Mouse (Mus musculus): ENCODE data around the gene Il12rb1. TPM values are rescaled to one million over a fixed set of nuclear protein-coding genes. Genes with fewer than 3 reads are reported as not detected.
A peak's percentile ranks its signal among the peaks of the same experiment; 100 is the strongest.
"Not testable (repeated sequence)": the region's sequence is repeated elsewhere in the genome, so short reads cannot be mapped to it uniquely, and the experiment has no call there.

The Il12rb1 gene
- polyA plus RNA-seq, 1 experiment from 2014 or later = not detected

GRCm38 (mm10) chr8:70822594-70822993 lies 14.3 kb downstream of the Il12rb1 start:
- 90% methylated on average over 3 of the region's 3 CpGs for WGBS
- not testable (repeated sequence) for H3K27ac ChIP-seq; H3K36me3 ChIP-seq; H3K4me3 ChIP-seq; H3K4me1 ChIP-seq; ATAC-seq (ENCODE audit: low FRiP score); H3K4me2 ChIP-seq (replicated peaks); H3K9ac ChIP-seq
- H3K9me3 ChIP-seq (replicated peaks) = peaks cover 12% of the 10 kb centered on the region; the same call in 1 of the 2 replicates
- H3K27me3 ChIP-seq = peaks cover 28% of the 10 kb centered on the region

- no peak overlapping the region for H3K4me3 ChIP-seq
- WGBS = 87% methylated on average over 7 of the region's 7 CpGs
These were observed 15.6 kb downstream of the Il12rb1 start for GRCm38 (mm10) chr8:70823802-70824201.

GRCm38 (mm10) chr8:70825816-70826215 lies 17.6 kb downstream of the Il12rb1 start:
- WGBS = 84% methylated on average over 8 of the region's 8 CpGs
- no peak for ATAC-seq (ENCODE audit: low FRiP score)
- H3K36me3 ChIP-seq = no peaks in the 10 kb centered on the region
- H3K4me2 ChIP-seq (replicated peaks) = no peak overlapping the region
- no peaks in the 10 kb centered on the region for H3K4me1 ChIP-seq
- H3K9me3 ChIP-seq (replicated peaks) = 0 out of 2 replicates have a peak, but pooled peaks cover 3% of the 10 kb centered on the region
- no peak overlapping the region for H3K27ac ChIP-seq
- H3K27me3 ChIP-seq = peaks cover 8% of the 10 kb centered on the region
- no peak overlapping the region for H3K9ac ChIP-seq
- H3K4me3 ChIP-seq = no peak overlapping the region

More at GRCm38 (mm10) chr8:70823802-70824201, 15.6 kb downstream of the Il12rb1 start:
- ATAC-seq (ENCODE audit: low FRiP score) = no peak
- Histone ChIP-seq H3K27me3 (peaks cover 27% of the 10 kb centered on the region), H3K9ac (0 out of 2 replicates have a peak overlapping the region, but pooled peaks have one; percentile 27), H3K9me3 (replicated peaks) (peaks cover 6% of the 10 kb centered on the region; the same call in 1 of the 2 replicates), H3K27ac (no peak overlapping the region), H3K4me1 (peaks cover 3% of the 10 kb centered on the region; the same call in 1 of the 2 replicates), H3K4me2 (replicated peaks) (no peak overlapping the region), H3K36me3 (no peaks in the 10 kb centered on the region)

- Histone ChIP-seq H3K9ac (no peak overlapping the region), H3K27me3 (peaks cover 5% of the 10 kb centered on the region; the same call in 1 of the 2 replicates), H3K4me1 (no peaks in the 10 kb centered on the region), H3K9me3 (replicated peaks) (0 out of 2 replicates have a peak, but pooled peaks cover 3% of the 10 kb centered on the region), H3K27ac (no peak overlapping the region), H3K4me3 (no peak overlapping the region), H3K4me2 (replicated peaks) (no peak overlapping the region), H3K36me3 (no peaks in the 10 kb centered on the region)
- ATAC-seq (ENCODE audit: low FRiP score) = no peak
- 91% methylated on average over 2 of the region's 2 CpGs for WGBS
These were observed 18.8 kb downstream of the Il12rb1 start for GRCm38 (mm10) chr8:70827010-70827409.

GRCm38 (mm10) chr8:70827796-70828195 lies 19.5 kb downstream of the Il12rb1 start:
- Histone ChIP-seq H3K36me3 (no peaks in the 10 kb centered on the region), H3K4me1 (no peaks in the 10 kb centered on the region), H3K4me2 (replicated peaks) (no peak overlapping the region), H3K9me3 (replicated peaks) (0 out of 2 replicates have a peak, but pooled peaks cover 3% of the 10 kb centered on the region), H3K9ac (no peak overlapping the region), H3K27ac (no peak overlapping the region), H3K27me3 (peaks cover 5% of the 10 kb centered on the region; the same call in 1 of the 2 replicates), H3K4me3 (no peak overlapping the region)
- 86% methylated on average over 1 of the region's 1 CpGs for WGBS
- no peak for ATAC-seq (ENCODE audit: low FRiP score)

- Histone ChIP-seq H3K36me3 (peaks cover 7% of the 10 kb centered on the region; the same call in 1 of the 2 replicates), H3K4me3 (no peak overlapping the region), H3K9ac (no peak overlapping the region), H3K4me2 (replicated peaks) (no peak overlapping the region), H3K9me3 (replicated peaks) (0 out of 2 replicates have a peak, but pooled peaks cover 3% of the 10 kb centered on the region), H3K27me3 (no peaks in the 10 kb centered on the region), H3K27ac (no peak overlapping the region), H3K4me1 (peaks cover 4% of the 10 kb centered on the region; the same call in 1 of the 2 replicates)
- ATAC-seq (ENCODE audit: low FRiP score) = no peak
- WGBS = 90% methylated on average over 8 of the region's 8 CpGs
These were observed 23.3 kb downstream of the Il12rb1 start for GRCm38 (mm10) chr8:70831517-70831916.

- Histone ChIP-seq H3K36me3 (peaks cover 7% of the 10 kb centered on the region; the same call in 1 of the 2 replicates), H3K4me2 (replicated peaks) (no peak overlapping the region), H3K27me3 (no peaks in the 10 kb centered on the region), H3K27ac (no peak overlapping the region), H3K9ac (no peak overlapping the region), H3K9me3 (replicated peaks) (no peaks in the 10 kb centered on the region), H3K4me1 (peaks cover 4% of the 10 kb centered on the region; the same call in 1 of the 2 replicates), H3K4me3 (no peak overlapping the region)
- whole genome bisulfite sequencing = 62% methylated on average over 11 of the region's 11 CpGs
- ATAC-seq (ENCODE audit: low FRiP score) = no peak
These were observed 24.1 kb downstream of the Il12rb1 start for GRCm38 (mm10) chr8:70832371-70832770.

GRCm38 (mm10) chr8:70833018-70833482 lies 24.8 kb downstream of the Il12rb1 start:
- Histone ChIP-seq H3K4me3 (no peak overlapping the region), H3K4me1 (peaks cover 4% of the 10 kb centered on the region; the same call in 1 of the 2 replicates), H3K27ac (peak overlapping the region; percentile 25; the same call in 1 of the 2 replicates), H3K9ac (peak overlapping the region; percentile 3; the same call in 1 of the 2 replicates), H3K9me3 (replicated peaks) (no peaks in the 10 kb centered on the region), H3K4me2 (replicated peaks) (no peak overlapping the region), H3K27me3 (no peaks in the 10 kb centered on the region), H3K36me3 (peaks cover 7% of the 10 kb centered on the region; the same call in 1 of the 2 replicates)
- WGBS = 65% methylated on average over 9 of the region's 9 CpGs
- ATAC-seq (ENCODE audit: low FRiP score) = no peak

GRCm38 (mm10) chr8:70833520-70833919 lies 25.3 kb downstream of the Il12rb1 start:
- Histone ChIP-seq H3K36me3 (peaks cover 7% of the 10 kb centered on the region; the same call in 1 of the 2 replicates), H3K9ac (peak overlapping the region; percentile 3; the same call in 1 of the 2 replicates), H3K9me3 (replicated peaks) (no peaks in the 10 kb centered on the region), H3K27ac (no peak overlapping the region), H3K4me2 (replicated peaks) (no peak overlapping the region), H3K27me3 (no peaks in the 10 kb centered on the region), H3K4me3 (no peak overlapping the region), H3K4me1 (peaks cover 7% of the 10 kb centered on the region)
- 56% methylated on average over 15 of the region's 15 CpGs for WGBS
- ATAC-seq (ENCODE audit: low FRiP score) = no peak

GRCm38 (mm10) chr8:70834071-70834470 lies 25.8 kb downstream of the Il12rb1 start:
- H3K9ac ChIP-seq = no peak overlapping the region
- no peak overlapping the region for H3K27ac ChIP-seq
- H3K36me3 ChIP-seq = peaks cover 7% of the 10 kb centered on the region; the same call in 1 of the 2 replicates
- ATAC-seq (ENCODE audit: low FRiP score) = no peak
- peaks cover 9% of the 10 kb centered on the region for H3K4me1 ChIP-seq
- no peaks in the 10 kb centered on the region for H3K27me3 ChIP-seq
- no peak overlapping the region for H3K4me3 ChIP-seq
- no peak overlapping the region for H3K4me2 ChIP-seq (replicated peaks)
- no peaks in the 10 kb centered on the region for H3K9me3 ChIP-seq (replicated peaks)
- WGBS = 96% methylated on average over 3 of the region's 3 CpGs

- Histone ChIP-seq H3K27me3 (no peaks in the 10 kb centered on the region), H3K36me3 (peaks cover 7% of the 10 kb centered on the region; the same call in 1 of the 2 replicates), H3K9ac (no peak overlapping the region), H3K9me3 (replicated peaks) (no peaks in the 10 kb centered on the region), H3K4me3 (no peak overlapping the region), H3K4me1 (peaks cover 15% of the 10 kb centered on the region), H3K4me2 (replicated peaks) (no peak overlapping the region), H3K27ac (no peak overlapping the region)
- no peak for ATAC-seq (ENCODE audit: low FRiP score)
- WGBS = 86% methylated on average over 12 of the region's 12 CpGs
These were observed 28.4 kb downstream of the Il12rb1 start for GRCm38 (mm10) chr8:70836666-70837065.

GRCm38 (mm10) chr8:70838654-70839407 lies 30.6 kb downstream of the Il12rb1 start:
- Histone ChIP-seq H3K27me3 (no peaks in the 10 kb centered on the region), H3K4me2 (replicated peaks) (peak overlapping the region; percentile 83), H3K9ac (peak overlapping the region; percentile 74), H3K9me3 (replicated peaks) (no peaks in the 10 kb centered on the region), H3K36me3 (peaks cover 11% of the 10 kb centered on the region), H3K27ac (peak overlapping the region; percentile 79), H3K4me1 (peaks cover 11% of the 10 kb centered on the region), H3K4me3 (peak overlapping the region; percentile 64)
- 4% methylated on average over 61 of the region's 66 CpGs for WGBS
- ATAC-seq (ENCODE audit: low FRiP score) = peak; percentile 49

All from hindbrain, embryonic 12.5 days (tissue).